Mouse (Mus musculus) gastrocnemius, postnatal 25 days (tissue): ENCODE data around the gene Stat5a. TPM values are rescaled to one million over a fixed set of nuclear protein-coding genes. Genes with fewer than 3 reads are reported as not detected.

Experiments
- DNase-seq: peaks from one replicate; pipeline ENCODE4 v3.0.0; 2022
- long read RNA-seq, 2 experiments: library from polyadenylated mRNA; stranded (forward); transcript quantifications; one replicate each; pipeline ENCODE4 v2.0.0; 2021
- total RNA-seq, 2 experiments: library from RNA; stranded (reverse); gene quantifications; 1 replicate in 1 of 2; 2 replicates in 1 of 2; pipeline ENCODE4 v1.2.3; 2021

Stat5a gene
- 10 to 100 TPM; 10.9 to 14.8 TPM for total RNA-seq
- long read RNA-seq, experiment 1, partial matches to known transcripts = 0 of 1 reads
- long read RNA-seq, experiment 1, other reads (novel, unspliced or antisense) = 1 of 1 reads
- long read RNA-seq, experiment 2, partial matches to known transcripts = 6 of 15 reads
- long read RNA-seq, experiment 2, other reads (novel, unspliced or antisense) = 4 of 15 reads

DNA sequence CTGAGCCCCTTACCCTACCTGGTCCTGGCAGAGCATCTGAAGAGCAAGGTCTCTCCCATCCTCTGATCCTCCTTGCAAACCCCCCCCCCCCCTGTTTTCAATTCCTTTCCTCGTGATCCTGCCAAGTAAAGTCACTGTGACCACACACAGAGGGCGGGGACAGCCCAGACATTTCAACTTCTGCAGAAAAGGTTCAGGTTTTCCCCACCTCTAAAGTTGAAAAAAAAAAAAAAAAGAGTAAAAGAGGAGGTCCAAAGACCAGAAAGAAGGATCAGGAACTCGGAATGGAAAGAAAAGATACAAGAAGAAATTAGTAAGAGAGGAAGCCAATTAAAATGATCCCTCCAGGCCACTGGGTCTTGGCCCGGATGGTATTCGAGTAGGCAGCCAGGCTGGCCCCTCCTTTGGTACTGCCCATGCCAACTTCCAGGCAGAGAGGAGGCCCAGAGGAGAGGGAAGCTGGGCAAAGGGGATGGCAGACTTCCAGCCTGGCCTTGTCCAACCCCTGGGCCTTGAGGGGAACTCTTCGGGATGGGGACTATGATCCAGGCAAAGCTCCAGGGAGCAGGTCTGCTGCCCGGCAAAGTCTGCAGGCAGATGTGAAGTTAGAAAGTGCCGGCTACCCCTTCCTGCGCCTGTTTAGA lies at the start of gene Stat5a:
Gene Stat5a, plus strand, starts transcription at position 417 of the 644 bp plus-strand sequence.
- DNase-seq = peak; percentile 84

DNA sequence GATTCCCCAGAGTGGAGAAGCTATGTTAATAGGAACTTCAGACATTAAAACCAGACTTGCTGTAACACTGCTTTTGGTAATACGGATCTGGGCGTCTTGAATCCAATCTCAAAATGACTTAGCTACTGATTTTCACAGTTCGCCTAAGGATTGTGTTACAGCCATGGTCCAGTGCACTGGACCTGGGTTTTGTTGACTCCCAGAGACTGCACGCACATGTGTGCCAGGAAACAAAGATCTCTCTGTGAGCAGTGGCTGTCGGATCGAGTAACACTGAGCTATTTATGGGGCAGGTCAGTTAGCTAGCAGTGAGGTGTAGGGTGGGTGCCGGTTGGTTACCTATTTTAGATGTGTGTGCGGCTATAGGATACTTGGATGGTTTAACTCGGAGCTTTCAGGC lies 48.6 kb upstream of the Stat5a start:
- no peak for DNase-seq

DNA sequence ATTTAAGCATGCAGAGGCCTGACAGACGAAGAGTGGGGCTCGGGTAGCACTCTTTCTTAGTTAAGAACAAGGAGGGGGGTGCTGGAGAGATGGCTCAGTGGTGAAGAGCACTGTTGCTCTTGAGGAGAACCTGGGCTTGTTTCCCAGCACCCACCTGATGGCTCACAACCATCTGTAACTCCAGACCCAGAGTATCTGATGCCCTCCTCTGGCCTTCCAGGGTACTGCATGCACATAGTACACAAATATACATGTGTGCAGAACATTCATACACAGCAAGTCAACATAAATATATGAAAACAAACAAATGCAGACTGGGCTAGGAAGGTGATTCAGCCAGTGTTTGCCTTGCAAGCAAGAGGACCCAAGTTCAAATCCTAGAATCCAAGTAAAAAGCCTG lies 48.0 kb upstream of the Stat5a start:
- DNase-seq = no peak

DNA sequence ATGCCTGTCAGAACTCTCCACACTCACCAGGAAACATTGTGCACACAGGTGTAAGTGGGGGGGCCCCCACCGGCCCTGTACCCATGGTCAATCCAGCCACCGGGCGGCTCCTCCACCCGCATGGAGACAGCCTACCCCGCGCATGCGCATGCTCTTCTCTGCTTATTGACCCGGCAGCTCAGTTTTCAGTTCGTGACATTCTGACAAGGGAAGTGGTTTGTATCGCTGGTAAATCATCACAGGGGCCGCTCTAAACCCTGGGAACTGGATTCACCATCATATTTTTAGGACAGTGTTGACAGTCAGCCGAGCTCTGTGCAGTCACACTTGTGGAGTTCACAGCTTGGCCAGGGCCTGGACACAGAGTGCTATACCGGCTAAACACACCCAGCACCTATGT lies 44.7 kb upstream of the Stat5a start:
- peak; percentile 88 for DNase-seq

DNA sequence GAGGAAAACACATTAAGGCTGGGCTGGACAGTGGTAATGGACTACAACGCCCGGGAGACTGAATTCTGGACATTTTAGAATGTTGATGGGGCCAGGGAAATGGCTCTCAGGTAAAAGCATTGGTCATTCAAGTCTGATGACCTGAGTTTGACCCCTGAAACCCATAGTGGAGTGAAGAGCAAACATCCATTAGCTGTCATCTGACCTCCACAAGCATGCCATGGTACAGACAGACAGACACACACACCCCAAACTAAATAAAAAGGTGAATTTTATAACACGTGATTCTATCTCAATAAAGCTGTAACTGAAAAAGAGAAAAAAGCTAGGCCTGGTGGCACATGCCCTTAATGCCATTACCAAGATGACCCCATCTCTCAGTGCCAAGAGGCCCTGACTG lies 42.8 kb upstream of the Stat5a start:
- DNase-seq = no peak

DNA sequence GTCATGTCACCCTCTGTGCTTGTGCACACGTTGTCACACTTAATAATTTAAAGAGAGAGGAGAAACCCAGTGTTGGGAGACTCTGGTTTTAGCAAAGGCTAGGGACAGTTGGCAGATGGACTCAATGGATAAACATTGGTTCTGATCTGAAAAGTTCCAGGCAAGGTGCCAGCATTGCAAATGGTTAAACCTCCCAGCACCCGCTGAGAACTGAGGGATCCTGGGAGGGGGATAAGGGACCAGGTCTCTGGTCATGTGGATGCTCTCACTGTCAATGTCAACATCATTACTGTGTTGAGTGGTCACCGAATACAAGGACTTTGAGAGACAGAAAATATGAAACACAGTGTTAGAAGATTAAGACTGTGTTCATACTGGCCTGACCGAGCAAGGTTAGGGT lies 42.4 kb upstream of the Stat5a start:
- no peak for DNase-seq

DNA sequence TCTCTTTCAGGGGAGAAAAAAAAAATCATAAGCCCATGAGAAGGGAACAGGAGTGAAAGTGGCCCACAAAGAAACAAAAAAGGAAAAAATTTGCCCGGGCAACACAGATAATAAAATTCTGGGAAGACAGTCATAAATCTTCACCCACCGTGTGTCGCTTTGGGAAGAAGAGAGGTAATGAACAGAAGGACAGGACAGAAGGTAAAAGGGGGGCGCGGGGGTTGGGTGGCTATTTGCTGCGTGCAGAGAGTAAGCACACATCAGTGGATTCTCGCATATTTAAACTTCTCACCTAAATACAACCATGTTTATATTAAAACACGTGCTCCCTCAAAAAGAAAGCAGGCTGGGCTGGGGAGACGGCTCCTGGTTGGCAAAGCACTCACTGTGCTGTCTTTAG lies 41.8 kb upstream of the Stat5a start:
- DNase-seq = no peak

DNA sequence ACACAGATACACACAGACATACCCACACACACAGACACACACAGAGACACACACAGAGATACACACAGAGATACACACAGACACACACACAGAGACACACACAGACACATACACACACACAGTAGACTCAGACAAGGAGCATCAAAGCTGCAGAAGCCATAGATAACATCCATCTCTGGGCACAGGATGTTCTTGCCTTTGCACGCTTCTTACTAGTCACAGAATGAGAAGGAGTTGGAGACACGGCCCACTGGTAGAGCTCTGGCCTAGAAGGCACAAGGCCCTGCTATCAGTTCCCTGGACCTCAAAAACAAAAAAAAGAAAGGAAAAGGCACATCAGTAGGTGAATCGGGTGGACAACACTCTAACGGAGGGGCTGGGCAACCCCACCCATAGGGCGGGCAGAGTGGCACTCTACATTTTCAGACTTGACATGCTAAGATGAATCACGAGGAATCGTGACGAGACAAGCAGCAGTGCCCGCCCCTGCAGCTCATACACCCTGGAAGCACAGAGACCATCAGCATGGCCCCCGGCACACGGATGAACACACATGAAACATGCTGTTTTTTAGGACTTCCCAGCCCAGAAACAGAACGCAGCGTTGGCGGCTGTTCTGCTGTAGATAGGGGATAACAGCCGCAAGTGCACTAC lies 40.7 kb upstream of the Stat5a start:
- no peak for DNase-seq

DNA sequence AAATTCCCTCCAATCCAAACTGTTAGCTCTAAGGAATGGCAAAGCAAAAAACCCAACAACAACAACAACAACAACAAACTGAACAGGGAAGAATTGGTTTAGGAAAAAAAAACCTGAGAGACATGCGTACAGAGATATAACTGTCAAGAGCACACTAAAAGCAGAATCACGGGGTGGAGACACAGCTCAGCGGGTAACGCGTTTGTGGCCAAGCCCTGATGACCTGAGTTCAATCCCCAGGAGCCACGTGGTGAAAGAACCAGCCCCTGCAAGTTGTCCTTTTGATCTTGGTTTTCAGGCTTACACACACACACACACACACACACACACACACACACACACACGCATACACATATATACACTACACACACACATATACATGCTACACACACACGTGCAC lies 40.1 kb upstream of the Stat5a start:
- DNase-seq = no peak

DNA sequence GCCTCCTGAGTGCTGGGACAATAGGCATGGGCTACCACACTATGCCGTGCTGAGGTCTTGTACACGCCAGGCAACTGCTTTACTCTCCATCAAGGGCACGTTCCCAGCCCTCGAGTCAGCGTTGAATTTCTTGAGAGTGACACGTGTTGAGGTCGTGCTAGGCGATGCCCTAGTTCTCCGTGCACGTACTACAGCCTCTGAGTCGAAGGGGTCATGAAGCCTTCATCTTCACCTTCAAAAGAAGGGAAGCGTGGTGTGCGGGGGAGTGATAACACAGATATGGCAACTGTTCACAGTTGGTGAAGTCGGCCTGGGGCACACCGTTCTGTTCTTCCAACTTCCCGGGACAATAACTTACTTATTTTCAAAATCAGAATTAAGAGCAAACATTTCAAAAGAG lies 39.5 kb upstream of the Stat5a start:
- no peak for DNase-seq

DNA sequence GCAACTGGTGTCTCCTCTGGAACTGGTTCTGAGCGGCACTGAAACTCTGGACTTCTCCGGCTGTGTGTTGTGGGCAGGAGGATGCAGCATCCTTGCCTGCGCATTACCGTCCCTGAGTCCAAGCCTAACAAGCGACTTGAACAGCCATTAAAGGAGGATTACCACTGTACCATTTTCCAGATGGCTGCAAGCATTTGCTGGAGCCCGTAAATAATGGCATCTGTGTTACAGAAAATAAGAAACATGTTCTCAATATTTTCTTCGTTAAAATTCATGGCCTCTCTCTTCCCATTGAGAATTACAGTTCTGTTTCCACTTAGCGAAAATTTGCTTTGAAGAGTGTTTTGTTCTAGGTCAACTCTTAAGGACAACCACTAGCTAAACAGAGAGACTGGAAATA lies 39.1 kb upstream of the Stat5a start:
- DNase-seq = no peak

DNA sequence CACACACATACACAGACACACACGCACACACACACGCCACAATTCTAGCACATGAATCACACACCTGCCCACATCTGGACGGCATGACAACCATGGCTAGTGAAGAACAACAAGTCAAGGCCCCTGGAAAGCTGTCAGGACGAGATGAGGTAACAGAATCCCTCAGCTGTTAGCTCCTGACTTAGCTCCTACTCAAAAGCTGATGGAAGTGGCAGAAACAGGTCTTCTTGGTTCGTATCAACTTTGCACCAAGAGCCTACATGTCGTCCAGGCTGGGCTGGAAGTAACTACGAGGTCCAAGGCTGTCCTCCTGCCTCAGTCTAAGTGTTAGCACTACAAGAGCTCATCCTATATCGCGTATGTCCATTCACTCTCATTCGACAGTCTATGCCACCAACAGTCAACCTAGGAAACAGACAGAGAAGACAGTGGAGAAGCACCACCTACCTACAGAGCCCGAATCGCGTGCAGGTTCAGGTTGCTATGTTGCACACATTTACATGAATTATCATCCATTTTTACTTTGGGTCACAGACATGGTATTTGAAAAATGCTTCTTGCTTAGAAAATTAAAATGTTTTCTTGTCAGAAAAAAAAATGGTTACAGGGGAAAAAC lies 37.4 kb upstream of the Stat5a start:
- DNase-seq = no peak

DNA sequence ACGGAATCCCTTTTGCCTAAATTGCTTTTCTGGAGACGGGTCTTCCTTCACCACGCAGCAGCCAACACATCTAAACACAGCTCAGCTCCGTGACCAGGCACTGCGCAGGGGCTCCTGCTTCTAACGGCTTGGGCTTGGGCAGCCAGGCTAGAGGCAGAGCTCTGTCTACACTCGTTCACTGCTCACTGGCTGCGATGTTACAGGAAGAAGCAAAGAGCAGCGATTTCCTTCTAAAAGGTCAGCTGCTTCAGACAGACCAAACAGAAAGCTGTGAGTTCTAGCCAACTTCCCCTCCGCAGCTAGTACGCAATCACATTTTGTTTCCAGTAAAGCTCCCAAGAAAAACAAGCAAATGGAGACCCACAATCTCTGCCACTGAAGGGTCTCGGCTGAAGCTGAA lies 36.8 kb upstream of the Stat5a start:
- DNase-seq = peak; percentile 67

DNA sequence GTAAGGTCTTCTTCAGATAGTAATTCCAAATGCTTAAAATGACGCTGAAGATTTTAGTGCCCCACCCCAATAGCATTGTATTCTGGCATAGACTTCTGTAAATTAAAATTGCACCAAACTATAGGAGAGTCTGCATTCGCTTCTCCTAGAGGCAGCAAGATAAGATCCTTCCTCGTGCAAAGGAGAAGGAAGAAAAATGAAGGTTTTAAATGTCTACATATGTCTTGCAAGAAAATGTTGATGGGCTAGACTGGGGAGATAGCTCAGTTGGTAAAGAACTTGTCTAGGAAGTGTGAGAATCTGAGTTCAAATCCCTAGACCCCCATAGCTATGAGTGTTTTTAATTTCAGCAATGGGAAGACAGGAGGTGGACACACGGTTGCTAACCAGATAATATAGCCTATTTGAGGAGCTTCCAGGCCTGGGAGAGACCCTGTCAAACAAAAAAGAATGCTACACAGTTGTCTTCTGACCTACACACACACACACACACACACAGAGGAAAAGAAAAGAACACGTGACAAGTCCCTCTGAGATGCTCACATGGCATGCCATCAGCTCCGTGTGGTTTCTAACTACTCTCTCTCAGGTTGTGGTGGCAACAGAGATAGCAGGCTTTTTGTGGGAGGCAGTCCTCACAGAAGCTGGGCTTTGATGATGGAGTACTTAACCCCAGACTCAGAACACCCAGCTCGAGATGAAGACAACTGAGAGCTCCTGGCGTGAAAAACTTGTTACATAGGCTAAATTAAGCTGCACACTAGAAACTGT lies 35.4 kb upstream of the Stat5a start:
- DNase-seq = no peak

DNA sequence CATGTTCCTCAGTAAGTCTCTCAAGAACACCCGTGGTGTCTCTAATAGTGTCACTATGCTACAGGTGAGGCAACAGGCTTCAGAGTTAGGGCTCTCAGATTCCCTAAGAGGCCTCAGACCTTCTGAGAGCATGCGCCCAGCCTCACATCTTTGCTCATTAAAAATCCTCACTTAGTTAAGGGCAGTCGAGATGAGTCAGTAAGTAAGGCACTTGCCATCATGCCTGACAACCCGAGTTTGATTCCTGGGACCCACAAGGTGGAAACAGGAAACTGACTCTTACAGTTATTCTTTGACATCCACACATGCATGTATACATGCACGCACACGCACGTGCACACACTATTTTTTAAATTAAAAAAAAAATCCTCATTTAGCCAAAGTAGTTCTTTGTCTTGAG lies 34.7 kb upstream of the Stat5a start:
- no peak for DNase-seq

DNA sequence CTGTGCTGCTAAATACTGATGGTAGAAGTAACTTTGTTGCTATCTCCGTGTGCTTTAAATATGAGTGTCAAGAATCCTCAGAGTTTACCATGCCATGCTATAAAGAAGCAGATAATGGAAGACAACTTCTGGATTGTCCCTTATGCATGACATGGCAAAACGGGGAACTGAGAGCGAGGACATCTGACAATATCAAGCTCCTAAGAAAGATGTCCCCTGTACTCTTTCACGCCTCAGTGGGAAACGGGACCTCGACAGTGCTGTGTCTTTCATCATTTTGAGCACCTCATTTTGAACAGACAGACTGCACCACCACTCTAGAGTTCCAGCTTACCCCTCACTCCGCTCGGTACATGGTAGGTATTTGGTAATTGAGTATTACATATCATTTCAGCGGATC lies 33.7 kb upstream of the Stat5a start:
- DNase-seq = no peak

DNA sequence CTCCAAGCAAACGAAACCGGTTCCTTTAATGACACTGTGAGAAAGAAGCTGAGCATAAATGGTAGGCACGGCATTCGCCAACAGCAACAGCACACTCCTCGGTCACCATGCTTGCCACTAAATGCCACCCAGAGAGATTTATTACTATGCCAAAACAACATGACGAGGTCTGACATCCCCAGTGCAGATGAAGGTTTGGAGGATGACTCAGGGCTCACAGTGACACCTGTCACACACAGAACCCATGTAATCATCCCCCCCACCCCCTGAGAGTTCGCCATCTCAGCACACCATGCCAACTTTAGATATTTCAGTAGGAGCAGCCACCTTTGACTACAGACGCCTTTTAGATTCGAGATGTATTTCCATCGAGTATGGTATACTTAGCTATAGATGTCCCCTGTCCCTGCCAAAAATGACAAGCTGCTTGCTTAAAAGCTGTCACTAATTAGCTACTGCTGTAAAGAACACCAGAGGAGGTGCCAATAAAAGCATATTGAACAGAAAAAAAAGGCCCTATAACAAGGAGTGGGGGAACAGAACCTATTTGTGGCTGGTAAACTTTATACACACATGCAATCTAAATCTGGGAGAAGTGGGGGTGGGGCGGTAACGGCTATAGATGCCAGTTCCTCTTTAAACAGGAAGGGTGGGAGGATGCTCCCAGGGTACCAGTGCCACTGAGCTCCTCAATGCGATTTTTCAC lies 32.8 kb upstream of the Stat5a start:
- no peak for DNase-seq

DNA sequence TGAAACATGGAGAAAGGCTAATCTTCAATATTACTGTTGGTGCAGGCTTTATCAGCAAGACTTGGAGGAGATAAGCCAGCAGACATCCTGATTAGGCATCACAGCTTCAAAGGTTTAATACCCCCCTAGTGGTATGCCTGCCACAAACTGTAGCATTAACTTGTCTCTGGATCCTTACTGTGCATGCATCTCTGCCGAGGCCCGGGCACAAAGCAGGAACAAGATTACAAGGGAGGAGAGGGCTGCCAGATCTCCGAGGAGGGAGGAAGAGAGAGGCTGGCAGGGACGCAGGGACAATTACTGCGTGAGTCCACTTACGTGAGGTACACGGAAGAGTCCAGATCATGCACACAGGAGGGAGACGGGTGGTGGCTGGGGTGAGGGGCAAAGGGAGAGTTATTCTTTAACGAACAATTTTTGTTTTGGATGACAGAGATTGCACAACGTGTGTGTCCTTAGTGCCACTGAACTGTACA lies 30.4 kb upstream of the Stat5a start:
- DNase-seq = no peak

DNA sequence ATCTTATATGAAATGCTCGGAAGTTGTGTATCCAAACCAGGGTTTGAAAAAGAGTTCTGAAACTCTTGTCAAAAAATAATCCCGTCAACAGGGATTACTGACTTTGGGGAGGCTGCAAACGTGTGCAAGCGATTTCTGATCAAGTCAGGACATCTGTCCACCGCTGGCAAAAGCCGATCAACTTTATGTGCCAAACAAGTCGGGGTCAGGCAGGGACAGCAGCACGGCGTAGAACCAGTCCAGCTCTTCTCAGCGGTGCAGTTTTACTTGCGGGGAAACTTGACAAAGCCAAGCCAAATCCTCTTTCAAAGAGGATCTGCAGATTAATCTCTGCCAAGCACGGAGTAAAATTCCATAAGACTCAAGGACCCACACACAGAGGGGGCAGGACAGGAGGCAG lies 29.5 kb upstream of the Stat5a start:
- peak; percentile 74 for DNase-seq

DNA sequence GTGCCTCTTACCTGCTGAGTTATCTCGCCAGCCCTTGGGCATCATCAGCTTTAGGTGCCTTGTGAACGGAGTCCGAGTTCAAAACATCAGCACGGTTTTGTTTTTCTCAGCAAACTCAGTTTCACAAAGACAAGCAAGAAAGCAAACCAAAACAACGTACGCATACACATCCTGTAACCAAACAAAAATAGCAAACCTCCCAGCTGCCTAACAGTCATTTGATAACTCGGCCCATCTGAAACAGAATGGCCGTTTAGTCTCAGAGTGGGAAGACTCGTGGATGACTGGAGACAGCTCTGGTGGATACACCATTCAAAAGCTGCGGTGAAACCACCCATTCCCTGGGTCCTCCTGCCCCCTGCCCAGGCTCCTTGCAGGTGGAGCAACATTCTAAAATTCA lies 27.8 kb upstream of the Stat5a start:
- no peak for DNase-seq

DNA sequence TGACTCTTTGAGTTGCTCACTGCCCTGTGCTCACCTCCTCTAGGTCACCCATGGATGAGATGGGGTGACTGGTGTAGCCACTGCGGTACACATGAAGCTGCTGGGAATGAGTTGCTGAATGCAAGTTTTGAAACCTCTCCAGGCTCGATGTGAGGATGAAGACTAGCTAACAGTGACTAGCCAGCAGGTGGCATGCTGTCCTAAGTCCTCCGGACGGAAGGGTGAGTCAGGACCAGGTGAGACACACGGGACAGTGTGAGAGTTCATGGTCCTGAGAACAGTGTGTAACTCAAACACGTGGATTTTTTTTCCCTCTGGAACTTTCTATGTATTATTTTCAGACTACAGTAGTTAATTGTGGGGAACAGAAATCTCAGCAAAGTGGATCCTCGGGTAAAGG lies 25.7 kb upstream of the Stat5a start:
- DNase-seq = no peak
